Mouse (Mus musculus): Measurements from ENCODE around the gene Usp6nl. TPM values are rescaled to one million over a fixed set of nuclear protein-coding genes. Genes with fewer than 3 reads are reported as not detected.
A peak's percentile ranks its signal among the peaks of the same experiment; 100 is the strongest.

The Usp6nl gene
- polyA plus RNA-seq, 1 experiment from 2014 or later, result 18.3 TPM

GRCm38 (mm10) chr2:6448880-6449279, 126.4 kb downstream of the Usp6nl start:
- whole genome bisulfite sequencing, result 88% methylated on average over 2 of the region's 2 CpGs
- Histone ChIP-seq H3K27me3 (ENCODE audit: control insufficient read depth, insufficient read depth, low read length) (no peaks in the 10 kb centered on the region), H3K27ac (ENCODE audit: low read depth, low read length) (no peak overlapping the region), H3K36me3 (ENCODE audit: control insufficient read depth, insufficient read depth, low read length) (no peaks in the 10 kb centered on the region), H3K4me2 (ENCODE audit: low read depth, low read length, severe bottlenecking) (no peak overlapping the region), H3K9ac (ENCODE audit: low read length) (no peak overlapping the region), H3K9me3 (ENCODE audit: control insufficient read depth, low read length) (no peaks in the 10 kb centered on the region), H3K4me1 (replicated peaks; ENCODE audit: control insufficient read depth, insufficient read depth, low read length) (no peaks in the 10 kb centered on the region), H3K4me3 (ENCODE audit: low read depth, low read length) (no peak overlapping the region)
- ATAC-seq (replicated peaks; ENCODE audit: low FRiP score) (no peak), DNase-seq (ENCODE audit: low spot score) (no peak)

DNA sequence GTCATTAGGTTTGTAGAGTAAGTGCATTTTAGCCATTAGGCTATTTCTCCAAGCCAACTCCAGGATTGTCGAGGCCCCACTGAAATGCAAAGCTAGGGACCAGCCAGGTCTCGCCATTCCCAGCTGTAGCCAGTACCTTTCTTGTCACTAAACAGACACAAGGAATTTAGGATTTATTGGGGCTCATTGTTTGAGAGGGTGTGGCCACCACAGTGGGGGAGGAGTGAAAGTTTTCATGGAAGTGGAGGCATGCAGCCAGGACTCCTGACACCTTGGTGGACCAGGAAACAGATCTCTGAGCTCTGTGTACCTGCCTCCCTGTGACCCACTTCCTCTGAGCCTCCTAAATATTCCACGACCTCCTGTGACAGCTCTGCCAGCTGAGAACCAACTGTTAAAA, 127.2 kb downstream of the Usp6nl start:
- no peak overlapping the region for H3K9ac ChIP-seq (ENCODE audit: low read length)
- H3K36me3 ChIP-seq (ENCODE audit: control insufficient read depth, insufficient read depth, low read length), result no peaks in the 10 kb centered on the region
- no peaks in the 10 kb centered on the region for H3K27me3 ChIP-seq (ENCODE audit: control insufficient read depth, insufficient read depth, low read length)
- WGBS, result 61% methylated on average over 3 of the region's 3 CpGs
- no peaks in the 10 kb centered on the region for H3K4me1 ChIP-seq (replicated peaks; ENCODE audit: control insufficient read depth, insufficient read depth, low read length)
- H3K9me3 ChIP-seq (ENCODE audit: control insufficient read depth, low read length), result no peaks in the 10 kb centered on the region
- no peak overlapping the region for H3K4me2 ChIP-seq (ENCODE audit: low read depth, low read length, severe bottlenecking)
- ATAC-seq (replicated peaks; ENCODE audit: low FRiP score) (no peak), DNase-seq (ENCODE audit: low spot score) (no peak)
- H3K27ac ChIP-seq (ENCODE audit: low read depth, low read length), result no peak overlapping the region
- no peak overlapping the region for H3K4me3 ChIP-seq (ENCODE audit: low read depth, low read length)

GRCm38 (mm10) chr2:6450544-6450943, 128.1 kb downstream of the Usp6nl start:
- Histone ChIP-seq H3K9me3 (ENCODE audit: control insufficient read depth, low read length) (no peaks in the 10 kb centered on the region), H3K9ac (ENCODE audit: low read length) (no peak overlapping the region), H3K4me3 (ENCODE audit: low read depth, low read length) (no peak overlapping the region), H3K27ac (ENCODE audit: low read depth, low read length) (no peak overlapping the region), H3K4me1 (replicated peaks; ENCODE audit: control insufficient read depth, insufficient read depth, low read length) (no peaks in the 10 kb centered on the region), H3K27me3 (ENCODE audit: control insufficient read depth, insufficient read depth, low read length) (no peaks in the 10 kb centered on the region), H3K4me2 (ENCODE audit: low read depth, low read length, severe bottlenecking) (no peak overlapping the region), H3K36me3 (ENCODE audit: control insufficient read depth, insufficient read depth, low read length) (no peaks in the 10 kb centered on the region)
- 86% methylated on average over 3 of the region's 3 CpGs for WGBS
- no peak for DNase-seq (ENCODE audit: low spot score)
- no peak for ATAC-seq (replicated peaks; ENCODE audit: low FRiP score)

- 79% methylated on average over 7 of the region's 7 CpGs for WGBS
- Histone ChIP-seq H3K36me3 (ENCODE audit: control insufficient read depth, insufficient read depth, low read length) (no peaks in the 10 kb centered on the region), H3K4me2 (ENCODE audit: low read depth, low read length, severe bottlenecking) (no peak overlapping the region), H3K9ac (ENCODE audit: low read length) (no peak overlapping the region), H3K27me3 (ENCODE audit: control insufficient read depth, insufficient read depth, low read length) (no peaks in the 10 kb centered on the region), H3K9me3 (ENCODE audit: control insufficient read depth, low read length) (no peaks in the 10 kb centered on the region), H3K27ac (ENCODE audit: low read depth, low read length) (no peak overlapping the region), H3K4me1 (replicated peaks; ENCODE audit: control insufficient read depth, insufficient read depth, low read length) (no peaks in the 10 kb centered on the region), H3K4me3 (ENCODE audit: low read depth, low read length) (no peak overlapping the region)
- ATAC-seq (replicated peaks; ENCODE audit: low FRiP score), result 0 out of 2 replicates have a peak, but pooled peaks have one; percentile 10
- no peak for DNase-seq (ENCODE audit: low spot score)
These were observed 132.6 kb downstream of the Usp6nl start for GRCm38 (mm10) chr2:6454941-6455516.

DNA sequence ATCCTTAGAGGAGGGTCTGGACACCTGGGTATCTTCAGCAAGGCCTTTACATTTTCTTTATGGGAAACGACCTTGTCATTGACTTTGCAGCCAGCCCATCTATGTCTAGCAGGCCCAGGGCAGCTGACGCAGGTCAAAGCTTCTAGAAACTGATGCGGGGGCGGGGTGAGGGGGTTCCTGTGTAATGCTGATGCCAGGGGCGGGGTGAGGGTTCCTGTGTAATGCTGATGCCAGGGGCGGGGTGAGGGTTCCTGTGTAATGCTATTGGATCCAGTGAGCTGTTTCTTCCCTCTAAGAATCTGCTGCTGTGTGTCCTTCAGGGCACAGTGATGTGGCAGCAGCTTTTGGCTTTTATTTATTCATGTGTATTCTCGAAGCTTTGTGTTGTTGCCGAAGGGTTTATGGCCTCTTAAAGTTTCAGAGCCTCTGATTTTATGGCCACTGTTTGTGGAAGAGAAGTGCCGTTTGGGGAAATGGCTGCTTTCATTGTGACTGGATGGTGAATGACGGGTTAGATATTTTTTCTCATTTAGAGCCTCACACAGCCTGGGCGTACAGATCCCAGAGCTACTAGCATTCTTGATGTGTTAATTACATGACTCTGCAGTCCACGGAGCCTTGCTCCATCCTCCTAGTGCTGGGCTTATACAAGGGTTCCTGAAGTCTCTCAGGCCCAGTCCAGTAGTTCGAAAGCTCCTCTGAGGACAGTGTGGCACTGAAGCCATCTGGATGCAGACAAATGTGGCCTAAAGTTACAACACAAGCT, 137.0 kb downstream of the Usp6nl start:
- WGBS, result 72% methylated on average over 13 of the region's 13 CpGs
- H3K27ac ChIP-seq (ENCODE audit: low read depth, low read length), result no peak overlapping the region
- ATAC-seq (replicated peaks; ENCODE audit: low FRiP score) (no peak), DNase-seq (ENCODE audit: low spot score) (no peak)
- H3K4me2 ChIP-seq (ENCODE audit: low read depth, low read length, severe bottlenecking), result no peak overlapping the region
- no peak overlapping the region for H3K9ac ChIP-seq (ENCODE audit: low read length)
- no peaks in the 10 kb centered on the region for H3K27me3 ChIP-seq (ENCODE audit: control insufficient read depth, insufficient read depth, low read length)
- H3K36me3 ChIP-seq (ENCODE audit: control insufficient read depth, insufficient read depth, low read length), result no peaks in the 10 kb centered on the region
- H3K4me3 ChIP-seq (ENCODE audit: low read depth, low read length), result no peak overlapping the region
- no peaks in the 10 kb centered on the region; the same call in 1 of the 2 replicates for H3K4me1 ChIP-seq (replicated peaks; ENCODE audit: control insufficient read depth, insufficient read depth, low read length)
- H3K9me3 ChIP-seq (ENCODE audit: control insufficient read depth, low read length), result no peaks in the 10 kb centered on the region

- H3K4me2 ChIP-seq (ENCODE audit: low read depth, low read length, severe bottlenecking), result no peak overlapping the region
- H3K9ac ChIP-seq (ENCODE audit: low read length), result no peak overlapping the region
- H3K4me3 ChIP-seq (ENCODE audit: low read depth, low read length), result no peak overlapping the region
- H3K9me3 ChIP-seq (ENCODE audit: control insufficient read depth, low read length), result no peaks in the 10 kb centered on the region
- no peak for DNase-seq (ENCODE audit: low spot score)
- 86% methylated on average over 3 of the region's 3 CpGs for WGBS
- no peak for ATAC-seq (replicated peaks; ENCODE audit: low FRiP score)
- no peaks in the 10 kb centered on the region; the same call in 1 of the 2 replicates for H3K4me1 ChIP-seq (replicated peaks; ENCODE audit: control insufficient read depth, insufficient read depth, low read length)
- H3K27me3 ChIP-seq (ENCODE audit: control insufficient read depth, insufficient read depth, low read length), result no peaks in the 10 kb centered on the region
- H3K36me3 ChIP-seq (ENCODE audit: control insufficient read depth, insufficient read depth, low read length), result no peaks in the 10 kb centered on the region
- H3K27ac ChIP-seq (ENCODE audit: low read depth, low read length), result no peak overlapping the region
These were observed 139.8 kb downstream of the Usp6nl start for GRCm38 (mm10) chr2:6462306-6462705.

DNA sequence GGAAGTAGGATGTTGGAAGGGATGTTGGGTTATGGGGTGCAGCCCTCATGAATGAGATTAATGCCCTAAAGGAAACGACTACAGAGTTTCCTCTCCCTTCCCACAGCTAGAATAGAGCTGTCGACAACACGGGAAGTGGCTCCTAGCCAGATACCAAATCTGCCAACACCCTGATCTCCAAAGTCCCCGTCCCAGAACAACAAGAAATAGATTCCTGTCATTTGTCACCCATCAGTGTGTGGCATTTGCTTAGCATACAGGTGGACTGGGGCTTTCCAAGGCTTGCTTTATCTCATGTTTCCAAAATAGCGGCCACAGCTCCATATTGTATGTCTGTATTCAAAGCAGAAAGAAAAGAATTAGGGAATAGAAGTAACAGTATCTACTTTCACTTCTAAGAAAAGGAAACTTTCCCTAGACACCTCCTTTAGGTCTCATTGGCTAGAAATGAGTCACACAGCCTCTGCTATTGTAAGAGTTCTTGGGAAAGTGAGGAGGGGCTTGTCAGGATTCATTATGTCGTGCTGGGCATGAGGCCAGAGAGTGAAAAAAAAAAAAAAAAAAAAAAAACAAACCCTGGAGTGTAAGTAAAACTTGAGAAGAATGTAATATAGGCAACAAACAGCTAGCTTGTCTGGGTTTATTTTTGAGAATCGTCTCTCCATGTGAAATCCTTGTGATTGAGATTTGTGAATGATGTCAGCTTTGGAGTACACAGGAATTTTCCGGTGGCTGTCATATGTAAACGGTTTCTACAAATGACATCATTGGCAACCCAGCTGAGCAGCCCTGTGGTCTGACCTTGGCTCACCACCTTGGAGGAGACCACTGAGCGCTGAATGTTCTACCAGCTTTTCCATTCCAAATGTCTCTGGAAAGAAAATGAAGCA, 141.6 kb downstream of the Usp6nl start:
- no peak overlapping the region for H3K27ac ChIP-seq (ENCODE audit: low read depth, low read length)
- WGBS, result 58% methylated on average over 10 of the region's 10 CpGs
- no peak overlapping the region for H3K9ac ChIP-seq (ENCODE audit: low read length)
- H3K9me3 ChIP-seq (ENCODE audit: control insufficient read depth, low read length), result no peaks in the 10 kb centered on the region
- H3K36me3 ChIP-seq (ENCODE audit: control insufficient read depth, insufficient read depth, low read length), result no peaks in the 10 kb centered on the region
- no peak overlapping the region for H3K4me2 ChIP-seq (ENCODE audit: low read depth, low read length, severe bottlenecking)
- ATAC-seq (replicated peaks; ENCODE audit: low FRiP score) (peak; percentile 72), DNase-seq (ENCODE audit: low spot score) (no peak)
- no peaks in the 10 kb centered on the region; the same call in 1 of the 2 replicates for H3K4me1 ChIP-seq (replicated peaks; ENCODE audit: control insufficient read depth, insufficient read depth, low read length)
- no peak overlapping the region for H3K4me3 ChIP-seq (ENCODE audit: low read depth, low read length)
- no peaks in the 10 kb centered on the region for H3K27me3 ChIP-seq (ENCODE audit: control insufficient read depth, insufficient read depth, low read length)

GRCm38 (mm10) chr2:6466396-6466795, 143.9 kb downstream of the Usp6nl start:
- DNase-seq (ENCODE audit: low spot score), result no peak
- no peak for ATAC-seq (replicated peaks; ENCODE audit: low FRiP score)
- no peaks in the 10 kb centered on the region for H3K9me3 ChIP-seq (ENCODE audit: control insufficient read depth, low read length)
- no peaks in the 10 kb centered on the region; the same call in 1 of the 2 replicates for H3K4me1 ChIP-seq (replicated peaks; ENCODE audit: control insufficient read depth, insufficient read depth, low read length)
- H3K36me3 ChIP-seq (ENCODE audit: control insufficient read depth, insufficient read depth, low read length), result no peaks in the 10 kb centered on the region
- no peak overlapping the region for H3K4me3 ChIP-seq (ENCODE audit: low read depth, low read length)
- H3K4me2 ChIP-seq (ENCODE audit: low read depth, low read length, severe bottlenecking), result no peak overlapping the region
- no peak overlapping the region for H3K27ac ChIP-seq (ENCODE audit: low read depth, low read length)
- no peaks in the 10 kb centered on the region for H3K27me3 ChIP-seq (ENCODE audit: control insufficient read depth, insufficient read depth, low read length)
- WGBS, result 91% methylated on average over 6 of the region's 6 CpGs
- H3K9ac ChIP-seq (ENCODE audit: low read length), result no peak overlapping the region

Measured in forebrain, embryonic 11.5 days (tissue).